Mouse (Mus musculus): ENCODE results near the gene Por. TPM values are rescaled to one million over a fixed set of nuclear protein-coding genes. Genes with fewer than 3 reads are reported as not detected.

Por gene
- total and polyA plus RNA-seq, 3 experiments: 63.0 to 93.6 (median 77.4) TPM

- Histone ChIP-seq H3K79me2 (replicated peaks; ENCODE audit: control insufficient read depth, insufficient read depth, low read length) (no peaks in the 10 kb centered on the region), H3K4me3 (no peak overlapping the region), H3K36me3 (ENCODE audit: control insufficient read depth, insufficient read depth, low read length) (no peaks in the 10 kb centered on the region), H3K27ac (no peak overlapping the region), H3K27me3 (ENCODE audit: control insufficient read depth, insufficient read depth, low read length) (no peaks in the 10 kb centered on the region), H3K4me1 (ENCODE audit: control insufficient read depth, insufficient read depth, low read length) (no peaks in the 10 kb centered on the region; the same call in 1 of the 2 replicates), H3K9ac (ENCODE audit: low read depth, low read length) (no peak overlapping the region)
- 11% methylated on average over 3 of the region's 3 CpGs for WGBS
- TF ChIP-seq CTCF (IDR thresholded peaks at IDR 0.05): peak; percentile 84
- no peak for TF ChIP-seq POLR2A (IDR thresholded peaks at IDR 0.05; ENCODE audit: insufficient read depth, low read depth, low read length)
- TF ChIP-seq EP300 (IDR thresholded peaks at IDR 0.05; ENCODE audit: insufficient read depth, low read depth, low read length): no peak
- intact Hi-C loops (cut with DNase I): loop anchor here (5.0 kb wide), 1 partner anchor 112 kb away; the partner anchor contains the start of gene Tmem120a
- peak; percentile 22 to 41 for DNase-seq
These were observed 39.2 kb upstream of the Por start for GRCm38 (mm10) chr5:135630598-135630997.

- H3K79me2 ChIP-seq (replicated peaks; ENCODE audit: control insufficient read depth, insufficient read depth, low read length): no peaks in the 10 kb centered on the region
- TF ChIP-seq EP300 (IDR thresholded peaks at IDR 0.05; ENCODE audit: insufficient read depth, low read depth, low read length): 0 out of 2 replicates have a peak, but pooled peaks have one; percentile 44
- TF ChIP-seq CTCF (IDR thresholded peaks at IDR 0.05): peak; percentile 66
- TF ChIP-seq POLR2A (IDR thresholded peaks at IDR 0.05; ENCODE audit: insufficient read depth, low read depth, low read length): peak; percentile 77
- H3K27me3 ChIP-seq (ENCODE audit: control insufficient read depth, insufficient read depth, low read length): no peaks in the 10 kb centered on the region
- H3K36me3 ChIP-seq (ENCODE audit: control insufficient read depth, insufficient read depth, low read length): no peaks in the 10 kb centered on the region
- H3K4me1 ChIP-seq (ENCODE audit: control insufficient read depth, insufficient read depth, low read length): no peaks in the 10 kb centered on the region; the same call in 1 of the 2 replicates
- 12% methylated on average over 30 of the region's 30 CpGs for WGBS
- H3K9ac ChIP-seq (ENCODE audit: low read depth, low read length): peak within 1 kb of the TSS; percentile 96
- H3K4me3 ChIP-seq: peak within 1 kb of the TSS; percentile 74
- peak within 1 kb of the TSS; percentile 81 for H3K27ac ChIP-seq
- DNase-seq: peak; percentile 98
- intact Hi-C loops (cut with DNase I): loop anchor here (2.0 to 5.0 kb wide), 2 partner anchors 57 to 110 kb away; partner anchors contain the start of gene Tmem120a
These were observed 37.6 kb upstream of the Por start, which contains the start of gene Rhbdd2 for GRCm38 (mm10) chr5:135632117-135632796. Gene Rhbdd2, plus strand, starts transcription at chr5:135632618.

GRCm38 (mm10) chr5:135632797-135633144, 37.1 kb upstream of the Por start:
- Histone ChIP-seq H3K79me2 (replicated peaks; ENCODE audit: control insufficient read depth, insufficient read depth, low read length) (no peaks in the 10 kb centered on the region), H3K4me1 (ENCODE audit: control insufficient read depth, insufficient read depth, low read length) (no peaks in the 10 kb centered on the region; the same call in 1 of the 2 replicates), H3K9ac (ENCODE audit: low read depth, low read length) (peak overlapping the region; percentile 96), H3K27me3 (ENCODE audit: control insufficient read depth, insufficient read depth, low read length) (no peaks in the 10 kb centered on the region), H3K4me3 (peak overlapping the region; percentile 74), H3K27ac (peak overlapping the region; percentile 81), H3K36me3 (ENCODE audit: control insufficient read depth, insufficient read depth, low read length) (no peaks in the 10 kb centered on the region)
- DNase-seq: no peak
- TF ChIP-seq POLR2A (IDR thresholded peaks at IDR 0.05; ENCODE audit: insufficient read depth, low read depth, low read length) (no peak), EP300 (IDR thresholded peaks at IDR 0.05; ENCODE audit: insufficient read depth, low read depth, low read length) (no peak), CTCF (IDR thresholded peaks at IDR 0.05) (no peak)
- under 1% methylated on average over 21 of the region's 21 CpGs for WGBS
- intact Hi-C loops (cut with DNase I): loop anchor here (2.0 to 5.0 kb wide), 2 partner anchors 56 to 110 kb away; partner anchors contain the start of gene Tmem120a

GRCm38 (mm10) chr5:135639760-135640458, 29.9 kb upstream of the Por start:
- TF ChIP-seq EP300 (IDR thresholded peaks at IDR 0.05; ENCODE audit: insufficient read depth, low read depth, low read length) (no peak), POLR2A (IDR thresholded peaks at IDR 0.05; ENCODE audit: insufficient read depth, low read depth, low read length) (no peak), CTCF (IDR thresholded peaks at IDR 0.05) (no peak)
- Histone ChIP-seq H3K36me3 (ENCODE audit: control insufficient read depth, insufficient read depth, low read length) (no peaks in the 10 kb centered on the region), H3K4me3 (no peak overlapping the region), H3K4me1 (ENCODE audit: control insufficient read depth, insufficient read depth, low read length) (no peaks in the 10 kb centered on the region), H3K27me3 (ENCODE audit: control insufficient read depth, insufficient read depth, low read length) (no peaks in the 10 kb centered on the region), H3K79me2 (replicated peaks; ENCODE audit: control insufficient read depth, insufficient read depth, low read length) (no peaks in the 10 kb centered on the region), H3K27ac (no peak overlapping the region), H3K9ac (ENCODE audit: low read depth, low read length) (no peak overlapping the region)
- intact Hi-C loops (cut with DNase I): no loop called here
- WGBS: 56% methylated on average over 7 of the region's 7 CpGs
- DNase-seq: no peak

GRCm38 (mm10) chr5:135640459-135640789, 29.4 kb upstream of the Por start:
- Histone ChIP-seq H3K4me3 (no peak overlapping the region), H3K36me3 (ENCODE audit: control insufficient read depth, insufficient read depth, low read length) (no peaks in the 10 kb centered on the region), H3K9ac (ENCODE audit: low read depth, low read length) (no peak overlapping the region), H3K4me1 (ENCODE audit: control insufficient read depth, insufficient read depth, low read length) (no peaks in the 10 kb centered on the region), H3K27ac (no peak overlapping the region), H3K79me2 (replicated peaks; ENCODE audit: control insufficient read depth, insufficient read depth, low read length) (no peaks in the 10 kb centered on the region), H3K27me3 (ENCODE audit: control insufficient read depth, insufficient read depth, low read length) (no peaks in the 10 kb centered on the region)
- no peak for DNase-seq
- TF ChIP-seq POLR2A (IDR thresholded peaks at IDR 0.05; ENCODE audit: insufficient read depth, low read depth, low read length): no peak
- no peak for TF ChIP-seq CTCF (IDR thresholded peaks at IDR 0.05)
- no peak for TF ChIP-seq EP300 (IDR thresholded peaks at IDR 0.05; ENCODE audit: insufficient read depth, low read depth, low read length)
- intact Hi-C loops (cut with DNase I): no loop called here
- 78% methylated on average over 6 of the region's 6 CpGs for WGBS

- H3K4me3 ChIP-seq: no peak overlapping the region
- no peaks in the 10 kb centered on the region for H3K36me3 ChIP-seq (ENCODE audit: control insufficient read depth, insufficient read depth, low read length)
- H3K27me3 ChIP-seq (ENCODE audit: control insufficient read depth, insufficient read depth, low read length): no peaks in the 10 kb centered on the region
- intact Hi-C loops (cut with DNase I): no loop called here
- no peaks in the 10 kb centered on the region for H3K4me1 ChIP-seq (ENCODE audit: control insufficient read depth, insufficient read depth, low read length)
- 95% methylated on average over 1 of the region's 1 CpGs for WGBS
- no peak overlapping the region for H3K9ac ChIP-seq (ENCODE audit: low read depth, low read length)
- no peak overlapping the region for H3K27ac ChIP-seq
- no peaks in the 10 kb centered on the region for H3K79me2 ChIP-seq (replicated peaks; ENCODE audit: control insufficient read depth, insufficient read depth, low read length)
- DNase-seq: no peak
- TF ChIP-seq CTCF (IDR thresholded peaks at IDR 0.05): no peak
These were observed 28.8 kb upstream of the Por start for GRCm38 (mm10) chr5:135641028-135641427.
